Mouse (Mus musculus): ENCODE data around the gene Rbm12.

- TF ChIP-seq POLR2A (IDR thresholded peaks at IDR 0.05; ENCODE audit: low read depth, low read length) = no peak
- TF ChIP-seq CTCF (IDR thresholded peaks at IDR 0.05; ENCODE audit: extremely low read depth, insufficient read length, insufficient replicate concordance, low read depth, low read length) = no peak
Measured at GRCm38 (mm10) chr2:156142820-156143219, 31.0 kb upstream of the Rbm12 start.

All from small intestine, adult 2 months (tissue).